Mouse (Mus musculus) hindbrain, embryonic 16.5 days (tissue): ENCODE measurements at regions not wholly inside any gene's neighbourhood (a gene's known extent, or its start where the extent isn't known, plus 50 kb on each side); places are given as distances from the start of the nearest gene placed in this dataset.

Experiments used
- ATAC-seq: fragments of 200-750 bp; cut with Nextera tagmentation; 2 replicates; pipeline ENCODE4 v1.8.0; 2017; ENCODE audit warnings: moderate TSS enrichment, moderate library complexity
- H3K27ac ChIP-seq: fragments of 300-500 bp; sonication (generic); 2 replicates; pipeline ENCODE4 v1.5.1; 2014; ENCODE audit warnings: low read depth, mild to moderate bottlenecking, control low read depth, low read length, moderate library complexity
- H3K27me3 ChIP-seq: fragments of 300-500 bp; sonication (generic); replicated peaks from 2 replicates; pipeline ENCODE4 v1.6.1; 2014; ENCODE audit warnings: low read length; ENCODE audit not compliant: control insufficient read depth, insufficient read depth
- H3K36me3 ChIP-seq: fragments of 300-500 bp; sonication (generic); 2 replicates; pipeline ENCODE4 v1.6.1; 2014; ENCODE audit warnings: mild to moderate bottlenecking, low read length, moderate library complexity, mixed read lengths; ENCODE audit not compliant: control insufficient read depth, insufficient read depth
- H3K4me1 ChIP-seq: fragments of 300-500 bp; sonication (generic); 2 replicates; pipeline ENCODE4 v1.6.1; 2014; ENCODE audit warnings: low read depth, low read length; ENCODE audit not compliant: control insufficient read depth, insufficient read depth
- H3K4me2 ChIP-seq: fragments of 300-500 bp; sonication (generic); 2 replicates; pipeline ENCODE4 v1.6.1; 2014; ENCODE audit warnings: mild to moderate bottlenecking, low read length, control low read depth, moderate library complexity
- H3K4me3 ChIP-seq: fragments of 300-500 bp; sonication (generic); 2 replicates; pipeline ENCODE4 v1.5.1; 2014; ENCODE audit warnings: mild to moderate bottlenecking, low read length, control low read depth, moderate library complexity
- H3K9ac ChIP-seq: fragments of 300-500 bp; sonication (generic); 2 replicates; pipeline ENCODE4 v1.6.1; 2014; ENCODE audit warnings: low read depth, mild to moderate bottlenecking, control low read depth, low read length, moderate library complexity
- H3K9me3 ChIP-seq: fragments of 300-500 bp; sonication (generic); 2 replicates; pipeline ENCODE4 v1.6.1; 2014; ENCODE audit warnings: mild to moderate bottlenecking, low read length, moderate library complexity; ENCODE audit not compliant: control insufficient read depth
- WGBS: fragments of 180-500 bp; shearing (Covaris S2); extraction: QIAGEN DNeasy Blood & Tissue Kit; methylation state at CpG from one replicate; pipeline ENCODE4 v1.1.7; 2014; 5-methylcytosine and 5-hydroxymethylcytosine counted together

DNA sequence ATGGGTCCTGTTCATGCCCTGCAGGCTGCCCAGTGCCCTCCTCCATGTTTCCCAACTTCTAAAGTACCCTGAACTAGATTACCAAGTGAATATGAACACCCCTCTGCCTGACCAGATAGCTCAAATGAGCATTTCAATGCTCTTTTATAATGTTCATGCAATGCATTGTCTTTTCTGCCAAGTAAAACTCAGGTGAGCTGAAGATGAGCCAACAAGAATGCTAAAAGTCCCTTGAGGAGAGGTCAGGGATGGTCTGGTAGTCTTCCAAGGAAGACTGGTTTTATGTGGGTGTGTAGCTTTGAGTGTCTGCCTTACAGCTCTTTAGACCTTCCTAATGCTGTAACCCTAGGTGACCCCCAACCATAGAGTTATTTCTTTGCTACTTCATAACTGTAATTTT, 58.0 kb upstream of the Abca12 start:
- Histone ChIP-seq H3K27me3 (no peaks in the 10 kb centered on the region), H3K4me1 (no peaks in the 10 kb centered on the region), H3K4me2 (no peak overlapping the region), H3K27ac (no peak overlapping the region), H3K9ac (no peak overlapping the region), H3K36me3 (no peaks in the 10 kb centered on the region), H3K4me3 (no peak overlapping the region), H3K9me3 (no peaks in the 10 kb centered on the region)
- ATAC-seq = no peak

DNA sequence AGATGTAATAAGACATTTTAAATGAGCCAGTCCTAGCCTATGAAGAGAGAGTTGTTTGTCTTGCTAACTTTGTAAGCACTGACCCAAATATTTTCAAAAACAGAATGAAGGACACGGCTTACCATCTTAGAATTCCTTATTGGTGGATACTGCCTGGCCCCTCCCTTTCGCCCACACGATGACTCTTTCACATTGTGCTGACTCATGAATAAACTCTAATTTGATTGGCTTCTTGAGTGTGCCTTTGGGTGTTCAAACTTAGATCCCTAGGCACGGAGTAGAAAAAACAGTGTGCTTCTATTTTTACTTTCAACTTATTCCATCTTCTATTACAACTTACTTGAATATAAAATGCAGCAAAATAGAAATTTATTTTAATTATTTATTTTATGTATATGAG, 68.4 kb upstream of the Abca12 start:
- H3K36me3 ChIP-seq = no peaks in the 10 kb centered on the region
- H3K9me3 ChIP-seq = no peaks in the 10 kb centered on the region
- H3K27me3 ChIP-seq = no peaks in the 10 kb centered on the region
- H3K4me1 ChIP-seq = no peaks in the 10 kb centered on the region
- ATAC-seq = no peak
- H3K4me3 ChIP-seq = no peak overlapping the region
- WGBS = 97% methylated on average over 4 of the region's 4 CpGs
- no peak overlapping the region for H3K4me2 ChIP-seq
- no peak overlapping the region for H3K9ac ChIP-seq
- no peak overlapping the region for H3K27ac ChIP-seq

DNA sequence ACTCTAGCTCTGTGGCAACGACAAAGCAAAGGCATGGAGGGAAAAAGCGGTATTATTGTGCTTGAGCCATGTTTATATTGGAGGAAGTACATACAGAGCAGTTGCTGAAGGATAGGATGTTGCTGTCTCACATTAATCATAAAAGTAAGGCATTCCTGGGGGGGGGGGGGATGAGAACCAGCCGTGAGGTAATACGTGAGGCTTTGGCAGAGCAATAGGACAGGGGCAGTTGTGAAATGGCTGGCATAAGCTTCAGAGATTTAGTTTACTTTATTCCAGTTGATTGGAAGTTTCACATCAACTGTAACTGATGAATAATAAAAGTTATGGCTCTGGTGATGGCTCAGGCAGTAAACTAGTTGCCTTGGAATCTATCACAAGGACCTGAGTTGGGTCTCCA, 62.4 kb upstream of the Atic start:
- Histone ChIP-seq H3K9ac (no peak overlapping the region), H3K36me3 (no peaks in the 10 kb centered on the region), H3K4me2 (no peak overlapping the region), H3K4me1 (no peaks in the 10 kb centered on the region), H3K27ac (no peak overlapping the region), H3K27me3 (no peaks in the 10 kb centered on the region), H3K9me3 (no peaks in the 10 kb centered on the region), H3K4me3 (no peak overlapping the region)
- WGBS = 80% methylated on average over 4 of the region's 4 CpGs
- no peak for ATAC-seq

DNA sequence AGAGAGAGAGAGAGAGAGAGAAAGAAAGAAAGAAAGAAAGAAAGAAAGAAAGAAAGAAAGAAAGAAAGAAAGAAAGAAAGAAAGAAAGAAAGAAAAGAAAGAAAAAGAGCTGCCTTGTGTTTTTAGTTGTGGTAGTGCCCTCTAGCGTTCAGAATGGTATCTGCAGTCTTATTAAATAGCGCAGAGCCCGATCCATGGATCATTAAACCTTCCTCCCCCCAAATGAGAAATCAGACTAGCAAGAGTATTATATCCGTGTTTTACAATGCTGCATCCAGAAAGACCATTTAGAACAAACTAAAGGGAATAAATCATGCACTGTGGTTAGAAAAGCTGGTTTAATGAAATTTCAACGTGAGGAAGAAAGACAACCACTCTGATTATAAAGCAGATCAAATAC, 51.1 kb upstream of the Atic start:
- no peaks in the 10 kb centered on the region for H3K27me3 ChIP-seq

DNA sequence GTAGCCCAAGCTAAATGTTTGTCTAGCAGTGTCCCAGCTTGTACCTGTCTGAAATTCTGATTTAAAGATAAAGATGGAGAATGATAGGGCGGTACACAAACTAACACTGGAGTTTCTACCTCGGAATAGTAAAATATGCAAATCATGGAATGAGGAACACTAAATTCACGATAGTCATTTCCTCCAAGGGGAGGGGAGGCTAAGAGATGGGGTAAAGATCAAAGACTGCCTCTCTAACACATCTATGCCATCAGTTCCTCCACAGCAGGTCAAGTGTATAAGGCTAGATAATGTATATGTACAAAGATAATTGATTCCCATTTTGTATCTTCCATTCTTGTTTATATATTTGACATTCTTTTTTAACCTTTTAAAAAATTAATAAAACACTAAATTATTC, 50.4 kb upstream of the Atic start:
- no peaks in the 10 kb centered on the region for H3K9me3 ChIP-seq
- peaks cover 4% of the 10 kb centered on the region for H3K4me1 ChIP-seq
- ATAC-seq = no peak
- H3K4me2 ChIP-seq = no peak overlapping the region
- H3K27me3 ChIP-seq = no peaks in the 10 kb centered on the region
- H3K4me3 ChIP-seq = no peak overlapping the region
- H3K9ac ChIP-seq = no peak overlapping the region
- no peaks in the 10 kb centered on the region for H3K36me3 ChIP-seq
- H3K27ac ChIP-seq = no peak overlapping the region
- WGBS = 38% methylated on average over 3 of the region's 3 CpGs

More for the DNA sequence above, 51.1 kb upstream of the Atic start:
- peaks cover 4% of the 10 kb centered on the region for H3K4me1 ChIP-seq
- peak overlapping the region; percentile 33; the same call in 1 of the 2 replicates for H3K4me2 ChIP-seq
- no peaks in the 10 kb centered on the region for H3K36me3 ChIP-seq
- H3K9ac ChIP-seq = no peak overlapping the region
- no peak overlapping the region for H3K4me3 ChIP-seq
- ATAC-seq = no peak
- 3% methylated on average over 5 of the region's 5 CpGs for WGBS
- H3K9me3 ChIP-seq = no peaks in the 10 kb centered on the region
- no peak overlapping the region for H3K27ac ChIP-seq
